In genomic region chr12:8428228-8428990, GRCm38 (mm10) we compare ENCODE assay signal across 15 mouse cellular contexts.
A peak's percentile ranks its signal among the peaks of the same experiment; 100 is the strongest.
DNase-seq lines count a peak whose midpoint lies in the region; ATAC-seq and TF ChIP-seq lines count a peak whose summit lies in the region.
"Had no signal": no experiment of that assay in that cellular context is flagged by ENCODE, and none has a peak within 500 bp of the region (broad histone marks: within the 10 kb centered on the region; RNA-seq: fewer than 3 reads in every experiment).

No protein-coding gene starts in this region.

- ATAC-seq in erythroid progenitor cell, adult 5-6 weeks (replicated peaks; ENCODE audit: low FRiP score, poor library complexity, severe bottlenecking): no peak

- H3K4me1 ChIP-seq in bone marrow, adult 2 months (ENCODE audit: control insufficient read depth, insufficient read depth, low read length): peaks cover 9% of the 10 kb centered on the region
- H3K4me1 ChIP-seq in brown adipose tissue, adult 24 weeks (ENCODE audit: control insufficient read depth, insufficient read depth, insufficient read length, low read length): peaks cover 23% of the 10 kb centered on the region

- H3K27ac ChIP-seq in bone marrow, adult 2 months (ENCODE audit: control insufficient read depth, insufficient read depth, low read depth, low read length, poor library complexity): 0 out of 2 replicates have a peak overlapping the region, but pooled peaks have one; percentile 4
- peak overlapping the region; percentile 61 for H3K27ac ChIP-seq in brown adipose tissue, adult 24 weeks (replicated peaks; ENCODE audit: low read depth, low read length)
- H3K27ac ChIP-seq: forebrain, embryonic 12.5 days; hindbrain, embryonic 10.5 days; limb, embryonic 13.5 days; liver, embryonic 15.5 days had no signal

- no peak overlapping the region for H3K4me3 ChIP-seq in bone marrow, adult 2 months (replicated peaks; ENCODE audit: control insufficient read depth, low read depth, low read length)
- H3K4me3 ChIP-seq in brown adipose tissue, adult 24 weeks (ENCODE audit: insufficient read depth, low read depth, low read length): no peak overlapping the region
- H3K4me3 ChIP-seq: forebrain, embryonic 12.5 days; hindbrain, embryonic 10.5 days; limb, embryonic 13.5 days; liver, embryonic 15.5 days had no signal

- WGBS in bone marrow, adult 2 months: 39% methylated on average over 5 of the region's 5 CpGs

- no peak for TF ChIP-seq POLR2A in bone marrow, adult 2 months (IDR thresholded peaks at IDR 0.05; ENCODE audit: borderline replicate concordance, control insufficient read depth, low read depth, low read length)

- peak; percentile 97 for DNase-seq in heart, adult 11 months
- DNase-seq in heart, postnatal 4 days: no peak
- peak; percentile 43 to 60 for DNase-seq in lung, adult 18-20 months
- no peak for DNase-seq in lung, postnatal 14 days
- DNase-seq: cerebellum, adult 8-10 months; right cerebral cortex, adult 18-20 months; spleen, adult 18-20 months; thymus, postnatal 25 days had no signal

- no peak for TF ChIP-seq CTCF in bone marrow, adult 2 months (IDR thresholded peaks at IDR 0.05; ENCODE audit: control insufficient read depth, insufficient read depth, low read length)

Comparison
In these comparisons a context has a peak if more than half of its experiments do, and no peak if none do; other contexts are left out.
1. DNase-seq: peak in heart, adult 11 months (single experiment) and lung, adult 18-20 months (2 of 2); none in heart, postnatal 4 days (single experiment) and lung, postnatal 14 days (single experiment).